Mouse (Mus musculus) kidney, postnatal 25 days (tissue): ENCODE data around the gene Evc.

Source experiments
- DNase-seq, 2 experiments: peaks; one replicate each; pipeline ENCODE4 v3.0.0; 2021; ENCODE audit warnings: mixed read lengths in 2 of 2

Evc gene

DNA sequence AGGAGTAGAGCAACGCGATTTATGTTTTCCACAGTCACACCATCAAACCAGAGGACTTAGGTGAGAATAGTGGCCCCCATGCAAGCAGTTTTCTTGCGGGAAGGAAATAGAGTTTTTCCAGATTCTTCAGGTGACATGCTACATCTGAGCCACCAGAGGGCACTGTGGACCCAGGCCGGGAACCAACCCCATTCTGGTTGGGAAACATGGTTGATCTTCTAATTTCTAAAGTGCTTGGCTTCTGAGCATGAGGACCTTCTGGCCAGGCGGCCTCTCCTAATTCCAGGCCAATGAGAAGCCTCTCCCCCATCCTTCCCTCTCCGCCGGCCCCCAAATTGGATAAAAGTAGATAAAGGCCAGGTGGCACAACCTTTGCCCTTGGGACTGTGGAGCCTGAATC is 38.3 kb downstream of the Evc start:
- DNase-seq = peak; percentile 40 to 43

DNA sequence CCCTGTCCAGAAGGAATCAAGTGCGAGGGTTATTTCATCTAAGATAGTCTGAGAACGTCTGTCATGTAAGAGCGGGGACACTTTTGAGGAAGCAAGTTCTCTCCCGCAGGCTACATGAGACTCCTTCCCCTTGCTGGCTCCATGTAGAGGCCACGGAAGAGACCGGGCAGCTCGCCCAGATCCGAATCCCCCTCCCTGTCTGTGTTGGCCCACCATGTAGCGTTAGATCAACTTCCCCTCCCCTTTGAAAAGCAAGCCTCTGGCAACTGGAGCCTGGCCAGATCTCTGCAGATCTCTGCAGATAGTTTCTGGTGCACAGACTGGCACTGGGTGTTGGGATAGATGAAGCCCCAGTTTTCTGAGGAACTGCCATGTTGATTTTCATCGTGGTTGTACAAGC is 40.0 kb downstream of the Evc start:
- DNase-seq = no peak

DNA sequence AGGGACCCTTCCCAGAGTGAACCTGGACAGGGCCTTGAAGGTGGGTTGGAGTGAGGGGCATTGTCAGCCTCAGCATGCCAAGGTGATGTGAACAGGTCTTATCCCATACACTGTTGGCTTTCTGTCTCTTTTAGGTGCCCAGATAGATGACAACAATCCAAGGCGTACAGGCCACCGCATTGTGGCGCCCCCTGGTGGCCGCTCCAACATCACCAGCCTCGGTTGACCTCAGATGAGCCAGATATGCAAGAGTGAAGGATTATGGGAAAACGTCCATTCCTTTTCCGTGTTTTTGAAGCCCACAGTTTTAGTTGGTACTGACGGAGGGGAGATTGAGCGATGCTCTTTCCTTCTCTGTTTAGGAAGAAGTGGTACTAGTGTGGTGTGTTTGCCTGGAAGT is 45.7 kb downstream of the Evc start:
- no peak for DNase-seq

DNA sequence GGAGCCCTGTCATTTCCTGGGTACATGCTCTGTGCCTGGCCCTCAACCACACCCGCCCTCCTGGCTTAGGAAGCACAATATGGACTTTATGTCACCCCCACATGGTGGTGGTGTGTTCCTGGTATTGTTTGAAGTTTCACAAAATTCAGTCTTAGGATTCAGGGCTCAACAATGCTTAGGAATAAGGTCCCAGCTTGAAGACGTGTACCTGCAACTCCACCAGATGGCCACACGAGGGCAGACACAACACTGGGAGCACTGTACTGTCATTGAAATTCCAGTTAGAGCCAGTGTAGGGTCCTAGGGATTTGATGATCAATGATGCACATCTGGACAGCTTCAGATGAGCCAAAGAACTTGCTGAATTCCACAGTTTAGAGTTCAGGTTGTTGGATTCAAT is 47.5 kb downstream of the Evc start:
- DNase-seq = peak in 1 of 2 experiments; percentile 52

DNA sequence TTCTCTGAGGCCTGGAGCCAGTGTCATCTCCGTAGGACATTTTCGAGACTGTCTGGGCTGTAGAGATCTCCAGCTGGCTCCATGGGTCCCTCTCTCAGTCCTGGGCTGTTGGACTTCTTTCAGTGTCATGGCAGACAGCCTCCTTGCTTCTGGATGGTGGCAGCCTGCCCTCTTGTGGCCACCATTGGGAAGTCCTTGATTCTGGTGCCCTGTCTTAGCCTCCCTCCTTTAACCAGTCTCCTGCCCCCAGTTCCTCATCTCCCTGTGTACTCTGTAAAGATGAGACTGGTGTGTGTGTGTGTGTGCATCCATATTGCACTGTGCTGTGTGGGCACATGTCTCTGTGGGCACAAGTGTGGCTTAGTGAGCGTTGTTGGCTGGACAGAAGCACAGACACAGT is 48.3 kb downstream of the Evc start:
- DNase-seq = peak in 1 of 2 experiments; percentile 38

DNA sequence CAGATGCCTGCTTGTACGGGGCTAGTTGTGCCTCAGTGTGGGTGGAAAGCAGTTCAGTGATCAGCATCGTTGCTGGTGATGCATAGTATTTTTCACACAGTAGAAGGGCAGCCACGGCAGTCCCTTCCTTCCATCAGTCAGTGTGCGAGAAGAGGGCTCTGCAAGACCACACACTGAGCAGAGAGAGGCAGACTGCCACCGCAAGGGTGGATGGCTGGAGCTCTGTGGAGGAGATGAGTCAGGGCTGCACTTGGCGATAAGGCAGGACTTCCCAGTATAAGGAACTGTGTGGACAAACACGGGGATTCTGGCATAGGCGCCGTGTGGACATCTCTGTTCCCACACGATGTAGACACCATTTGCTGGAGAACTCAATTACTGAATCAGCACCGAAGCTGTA is 55.7 kb downstream of the Evc start:
- DNase-seq = no peak

DNA sequence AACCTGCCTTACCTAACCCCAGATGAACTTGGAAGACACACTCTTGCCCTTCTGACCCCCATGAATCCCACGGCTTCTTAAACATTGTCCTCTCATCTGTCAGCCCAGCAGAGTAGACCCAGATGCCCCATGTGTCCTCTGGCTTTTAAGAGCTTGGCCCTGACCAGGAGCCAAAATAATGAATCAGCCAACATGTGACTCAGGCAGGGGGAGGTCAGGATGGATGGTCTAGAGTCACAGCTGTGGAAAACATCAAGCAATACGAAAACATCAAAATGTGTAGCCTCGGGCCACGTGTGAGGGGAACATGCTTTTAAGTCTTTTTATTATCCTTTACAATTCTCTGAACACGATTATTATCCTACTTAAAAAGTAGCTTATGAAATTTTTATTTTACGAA is 72.9 kb downstream of the Evc start:
- no peak for DNase-seq

DNA sequence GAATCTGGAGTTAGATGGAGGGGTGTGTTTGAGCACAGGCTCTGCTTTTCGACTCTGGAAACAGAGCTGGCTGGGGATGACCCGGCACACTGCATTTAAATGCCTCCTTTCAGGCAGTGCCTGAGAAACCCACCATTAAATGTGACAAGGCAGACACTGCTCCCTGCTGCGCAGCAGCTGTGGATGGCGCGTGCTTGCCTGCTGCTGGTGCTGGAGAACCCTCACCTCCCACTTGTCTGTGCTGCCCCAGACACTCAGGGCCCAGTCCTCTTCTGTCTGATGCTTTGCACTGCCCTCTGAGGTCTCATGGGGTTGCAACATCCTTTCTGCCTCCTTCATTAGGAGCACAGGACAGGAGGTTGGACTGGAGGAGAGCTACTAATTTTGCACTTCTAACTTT is 75.0 kb downstream of the Evc start:
- no peak for DNase-seq

DNA sequence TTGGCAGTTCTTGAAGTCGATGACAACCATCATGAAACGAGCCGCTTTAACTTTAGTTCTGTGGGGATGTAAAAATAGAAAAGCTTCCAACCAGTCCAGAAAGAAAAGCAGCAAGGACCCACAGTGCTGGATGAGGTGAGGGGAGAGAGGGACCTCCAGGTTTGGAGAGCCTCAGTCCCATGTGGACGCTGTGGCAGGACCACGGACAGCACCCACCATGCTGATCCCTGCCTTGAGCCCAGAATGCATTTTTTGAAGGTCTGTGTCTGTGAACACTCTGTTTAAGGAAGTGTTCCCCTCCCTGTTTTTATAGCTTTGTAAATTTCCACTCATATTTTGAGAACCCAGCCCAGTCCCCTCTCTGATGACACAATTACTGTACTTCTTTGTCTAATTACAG is 79.5 kb downstream of the Evc start:
- DNase-seq = peak in 1 of 2 experiments; percentile 55

DNA sequence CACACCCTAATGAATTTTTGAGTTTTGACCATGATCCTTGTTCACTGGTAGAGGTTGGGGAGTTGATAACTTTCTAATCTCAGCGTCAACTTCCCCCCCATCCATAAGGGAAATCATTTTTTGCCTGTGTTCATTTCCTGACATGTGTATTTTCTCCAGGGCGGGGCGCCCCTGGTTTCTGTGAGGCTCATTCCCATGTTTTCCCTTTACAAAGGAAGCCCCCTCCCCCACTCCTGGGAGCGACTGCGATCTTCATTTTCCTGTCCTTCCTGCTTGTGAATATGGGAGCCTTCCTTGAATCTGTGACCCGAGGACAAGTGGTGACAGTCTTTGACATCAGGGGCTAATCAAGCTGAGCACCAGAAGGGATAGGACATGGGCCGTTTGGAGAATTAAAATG is 79.9 kb downstream of the Evc start:
- DNase-seq = no peak

DNA sequence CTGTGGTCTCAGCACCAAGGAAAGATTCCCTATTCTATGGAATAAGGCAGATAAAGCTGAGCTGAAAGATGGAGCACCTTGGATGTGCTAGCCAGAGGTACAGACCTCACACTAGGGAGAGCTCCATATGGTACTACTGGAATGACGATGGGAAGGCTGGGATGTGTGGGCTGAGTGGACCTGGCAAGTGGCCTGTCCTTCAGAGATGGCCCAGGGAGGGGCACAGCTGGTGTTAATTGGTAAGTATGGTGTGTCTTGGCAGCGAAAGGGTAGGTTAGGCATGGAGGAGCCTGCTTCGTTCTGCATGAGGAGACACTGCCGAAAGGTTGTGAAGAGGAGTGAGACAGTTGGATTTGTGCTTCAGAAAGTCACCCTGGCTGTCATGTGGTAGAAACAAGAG is 82.2 kb downstream of the Evc start:
- no peak for DNase-seq

DNA sequence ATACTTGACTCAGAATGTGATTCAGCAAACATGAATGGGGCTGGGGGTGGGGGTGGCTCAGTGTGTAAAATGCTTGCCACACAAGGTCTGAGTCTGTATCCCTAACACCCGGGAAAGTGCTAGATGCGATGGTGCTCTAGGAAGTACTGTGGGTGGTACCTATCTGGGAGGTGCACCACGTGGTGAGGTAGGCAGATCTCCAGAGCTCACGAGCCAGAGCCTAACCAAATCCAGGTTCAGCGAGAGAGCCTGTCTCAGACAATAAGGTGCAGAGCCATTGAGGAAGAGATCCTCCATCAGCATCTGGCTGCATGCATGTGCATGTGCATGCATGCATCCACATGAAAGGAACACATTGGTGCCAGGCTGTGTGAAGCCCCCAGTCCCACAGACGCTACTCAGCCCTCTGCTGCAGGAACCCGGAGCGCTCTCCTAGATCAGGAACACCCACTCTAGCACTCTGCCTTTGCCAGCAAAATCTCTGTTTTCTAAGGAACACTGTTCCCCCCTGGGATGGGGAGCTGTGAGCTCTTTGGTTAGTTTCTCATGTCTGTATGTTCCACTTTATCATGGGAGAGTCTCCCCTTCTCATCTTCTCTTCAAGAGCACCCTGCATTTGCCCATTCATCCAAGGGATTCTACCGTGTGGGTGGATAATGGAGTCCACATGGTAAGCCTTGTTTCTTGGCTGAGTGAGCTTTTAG is 84.4 kb downstream of the Evc start:
- DNase-seq = no peak

DNA sequence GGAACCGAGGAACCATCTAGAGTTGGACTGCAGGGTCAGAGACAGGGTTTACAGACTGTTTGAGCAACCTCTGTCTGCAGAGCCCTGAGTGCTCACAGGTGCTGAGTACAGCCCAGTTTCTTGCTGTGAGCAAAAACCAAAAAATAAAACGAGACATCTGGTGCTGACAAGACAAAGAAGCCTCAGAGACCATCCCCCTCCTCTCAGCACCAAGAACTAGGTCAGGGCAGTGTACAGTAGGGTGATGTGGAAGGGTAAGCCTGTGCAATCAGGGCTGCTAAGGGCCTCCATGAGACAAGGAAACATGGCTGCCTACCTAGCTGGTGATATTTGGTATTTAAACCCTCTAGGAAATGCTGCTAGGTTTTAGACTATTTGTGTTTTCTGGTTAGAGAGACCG is 85.1 kb downstream of the Evc start:
- DNase-seq = no peak

DNA sequence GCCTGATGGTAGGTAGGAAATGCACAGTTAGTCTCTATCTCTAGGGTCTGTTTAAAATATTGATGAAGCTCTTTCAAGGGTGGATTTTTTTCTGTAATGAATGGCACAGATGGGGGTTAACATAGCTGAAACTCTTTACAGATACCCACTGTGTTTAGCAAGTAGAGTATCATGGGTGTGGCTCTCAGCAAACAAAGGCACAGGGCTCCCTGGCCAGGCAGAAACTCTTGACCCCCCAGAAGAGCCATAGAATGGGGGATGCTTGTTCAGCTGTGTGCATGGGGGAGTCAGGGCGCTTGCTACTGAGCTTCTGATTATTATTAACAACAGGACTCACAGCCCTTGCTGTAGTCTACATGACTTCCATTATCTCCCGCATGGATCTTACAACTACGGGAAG is 87.8 kb downstream of the Evc start:
- DNase-seq = no peak

DNA sequence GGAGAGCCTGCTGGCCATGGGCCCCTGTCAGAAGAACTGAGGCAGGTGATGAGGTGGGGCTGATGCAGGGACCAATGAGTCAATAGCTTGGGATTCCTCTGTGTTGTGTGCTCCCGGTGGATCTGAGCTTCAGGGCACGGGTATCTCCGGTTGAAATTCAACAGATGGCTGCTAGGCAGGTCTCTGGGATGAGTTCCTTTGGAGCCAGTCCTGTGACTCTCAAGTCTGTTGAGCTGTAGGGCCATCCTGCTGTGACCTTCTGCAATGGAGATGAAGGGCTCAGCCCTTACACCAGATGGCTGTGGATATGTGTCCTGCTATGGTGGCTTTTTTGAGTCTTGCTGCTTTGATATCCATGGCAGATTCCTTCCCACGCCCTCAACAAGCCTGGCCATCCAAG is 89.2 kb downstream of the Evc start:
- no peak for DNase-seq

DNA sequence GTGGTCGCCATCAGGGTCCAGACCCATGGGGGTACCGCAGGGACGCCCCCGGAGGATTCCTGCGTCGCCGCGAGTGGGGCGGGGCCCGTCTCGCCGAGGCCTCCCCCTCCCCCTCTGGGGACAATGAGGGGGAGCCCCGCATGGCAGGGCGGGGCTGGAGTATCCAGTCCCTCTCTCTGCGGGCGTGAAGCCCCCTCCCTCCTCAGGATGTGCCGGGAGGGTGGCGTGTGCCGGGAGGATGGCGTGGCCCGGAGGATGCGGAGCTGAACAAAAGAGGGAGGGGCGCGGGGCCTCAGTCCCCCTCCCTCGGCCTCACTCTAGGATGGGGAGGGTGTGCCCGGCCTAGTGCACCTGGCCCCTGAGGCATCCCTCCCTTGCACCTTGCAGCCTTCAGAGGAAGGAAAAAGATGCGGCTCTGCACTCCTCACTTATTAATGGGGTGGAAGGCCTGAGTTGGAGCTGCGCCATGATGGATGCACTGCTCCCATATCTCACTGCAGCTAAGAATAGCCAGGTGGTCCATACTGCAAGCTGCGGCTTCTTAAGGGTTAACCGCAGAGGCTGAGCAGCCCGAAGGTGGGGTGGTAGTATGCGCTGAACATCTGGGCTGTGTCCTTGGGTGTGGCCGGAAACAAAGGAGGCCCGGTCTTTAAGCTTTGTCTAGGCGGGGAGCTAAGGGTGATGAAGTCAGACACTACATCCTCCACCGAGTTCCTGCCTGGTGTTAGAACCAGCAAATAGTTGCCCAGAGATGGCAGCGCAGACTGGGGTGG is 90.4 kb downstream of the Evc start:
- no peak for DNase-seq

DNA sequence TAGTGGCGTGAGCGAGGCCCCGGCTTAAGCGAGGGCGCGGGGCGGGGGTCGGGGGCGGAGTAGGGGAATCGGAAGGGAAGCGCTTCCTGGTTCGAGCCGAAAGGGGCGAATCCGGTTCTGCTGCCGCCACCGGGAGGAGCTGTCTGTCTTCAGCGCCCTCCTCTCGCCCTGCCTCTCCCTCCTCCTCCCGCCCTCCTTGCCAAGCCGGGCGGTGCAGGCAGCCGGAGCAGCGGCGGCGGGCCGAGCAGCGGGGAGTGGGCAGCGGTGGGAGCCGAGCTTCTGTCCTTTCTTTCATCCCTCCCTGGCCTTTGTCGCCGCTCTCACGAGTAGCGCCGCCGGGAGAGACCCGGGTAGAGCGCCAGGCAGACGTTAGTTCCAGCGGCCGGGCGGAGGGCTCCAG is 91.0 kb downstream of the Evc start:
- no peak for DNase-seq

DNA sequence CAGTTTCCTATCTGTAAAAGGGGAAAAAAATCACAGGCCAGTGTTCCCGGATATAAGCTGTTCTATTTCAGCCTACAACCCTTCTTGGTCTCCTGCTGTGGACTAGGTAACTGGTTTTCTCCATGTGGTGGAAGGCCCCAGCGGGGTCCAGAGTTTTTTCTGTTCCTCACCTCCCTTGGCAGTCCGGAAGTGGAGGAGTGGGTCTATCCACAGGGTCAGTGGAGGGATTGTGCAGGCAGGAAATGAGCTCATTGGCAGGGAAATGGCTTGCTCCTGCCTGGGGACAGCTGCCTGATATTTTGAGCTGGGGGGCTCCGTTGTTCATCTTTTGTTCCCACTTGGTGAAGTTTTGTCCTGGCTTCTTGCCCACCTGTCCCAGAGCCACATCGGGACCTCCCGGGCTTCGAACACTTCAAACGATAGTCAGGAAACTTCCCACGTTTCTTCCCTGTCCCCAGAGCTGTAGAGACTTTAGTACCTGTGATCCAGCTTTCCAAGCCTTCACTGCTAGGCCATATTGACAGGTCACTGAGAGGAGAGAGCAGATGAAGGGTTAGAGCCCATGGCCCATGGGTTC is 91.9 kb downstream of the Evc start:
- DNase-seq = no peak

DNA sequence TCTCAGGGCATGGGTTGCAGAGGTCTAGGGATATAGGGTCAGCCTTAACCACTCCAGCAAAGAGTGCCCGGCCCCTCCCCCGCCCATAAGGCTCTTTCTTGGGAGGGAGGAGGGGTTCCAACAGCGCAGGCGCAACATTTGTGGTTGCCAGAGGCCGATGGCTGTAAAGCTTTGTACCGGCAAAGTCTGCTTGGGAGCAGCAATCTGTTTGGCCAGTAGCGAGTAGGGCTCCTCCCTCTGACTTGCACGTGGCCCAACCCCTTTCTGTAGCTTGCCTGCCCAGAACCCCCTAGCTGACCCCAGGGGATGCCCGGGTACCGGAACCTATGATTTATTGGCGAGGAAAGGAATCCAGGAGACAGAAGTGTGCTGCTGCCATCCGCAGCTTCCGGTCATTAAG is 92.5 kb downstream of the Evc start:
- DNase-seq = no peak

DNA sequence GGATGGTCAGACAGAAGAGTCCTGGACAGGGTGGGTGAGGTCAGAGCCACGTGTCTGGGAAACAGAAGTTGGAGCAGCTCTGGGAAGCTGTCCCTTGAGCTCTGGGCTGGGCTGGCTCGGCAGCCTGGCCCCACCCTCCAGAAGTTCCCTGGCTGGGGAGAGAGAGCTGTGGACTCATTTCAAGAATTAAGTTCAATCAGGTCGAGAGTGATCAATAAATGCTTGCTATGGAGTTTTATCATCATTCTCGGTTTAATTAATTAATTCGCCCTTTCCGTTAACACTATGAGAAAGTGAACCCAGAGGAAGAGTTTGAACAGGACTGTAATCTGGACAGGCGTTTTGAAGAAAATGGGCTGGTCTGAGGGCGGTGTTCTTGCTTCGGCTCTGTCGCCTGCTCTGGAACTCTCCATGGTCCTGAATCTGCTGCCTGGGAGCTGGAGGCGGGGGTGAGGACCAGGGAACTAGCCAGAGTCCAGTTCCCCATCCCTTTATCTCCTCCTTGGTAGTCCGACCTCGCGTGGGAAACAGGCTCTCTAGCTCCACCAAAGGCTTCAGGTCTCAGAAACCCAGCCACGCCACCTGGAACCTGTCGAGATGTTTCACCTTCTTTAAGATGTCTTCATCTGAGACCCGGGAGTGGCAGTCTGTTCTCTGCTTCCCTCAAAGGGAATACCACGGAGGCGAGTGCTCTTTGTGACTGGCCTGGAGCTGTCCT is 93.4 kb downstream of the Evc start:
- DNase-seq = peak; percentile 68 to 79

DNA sequence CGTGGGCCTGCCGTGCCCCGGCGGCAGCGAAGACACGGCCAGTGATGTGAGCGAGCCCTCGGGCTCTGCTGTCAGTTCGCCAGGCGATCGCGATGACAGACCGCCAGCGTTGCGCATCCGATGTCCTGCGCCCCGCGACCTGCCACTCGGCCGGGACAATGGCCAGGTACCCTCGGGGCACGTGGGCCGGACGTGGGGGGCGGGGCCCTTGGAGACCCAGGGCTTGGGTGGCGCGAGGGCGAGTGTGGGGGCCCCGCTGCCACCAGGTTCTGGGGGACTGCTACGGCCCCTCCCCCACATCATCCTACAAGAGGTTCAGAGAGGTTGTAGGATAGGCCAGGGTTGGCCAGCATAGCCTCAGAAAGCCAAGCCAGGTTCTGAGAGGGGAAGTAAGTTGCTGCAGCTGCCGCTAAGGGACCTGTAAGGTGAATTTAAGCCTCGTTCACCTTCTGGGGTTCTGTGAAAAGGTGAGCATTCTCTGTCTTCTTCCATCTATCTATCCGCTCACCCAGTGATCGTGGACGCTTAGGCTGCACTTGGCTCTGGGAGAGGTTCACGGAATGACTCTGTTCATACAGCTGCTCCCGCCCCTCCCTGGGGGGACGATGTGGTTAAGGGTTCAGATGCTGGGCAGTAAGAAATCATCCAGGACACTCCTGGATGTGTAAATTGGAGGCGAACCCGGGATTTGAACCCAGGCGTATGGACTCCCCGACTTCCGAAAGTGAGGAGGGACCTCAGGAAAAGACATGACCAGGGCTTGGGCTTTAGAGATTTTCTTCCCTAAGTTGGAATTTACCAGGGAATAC is 94.1 kb downstream of the Evc start:
- DNase-seq = no peak

DNA sequence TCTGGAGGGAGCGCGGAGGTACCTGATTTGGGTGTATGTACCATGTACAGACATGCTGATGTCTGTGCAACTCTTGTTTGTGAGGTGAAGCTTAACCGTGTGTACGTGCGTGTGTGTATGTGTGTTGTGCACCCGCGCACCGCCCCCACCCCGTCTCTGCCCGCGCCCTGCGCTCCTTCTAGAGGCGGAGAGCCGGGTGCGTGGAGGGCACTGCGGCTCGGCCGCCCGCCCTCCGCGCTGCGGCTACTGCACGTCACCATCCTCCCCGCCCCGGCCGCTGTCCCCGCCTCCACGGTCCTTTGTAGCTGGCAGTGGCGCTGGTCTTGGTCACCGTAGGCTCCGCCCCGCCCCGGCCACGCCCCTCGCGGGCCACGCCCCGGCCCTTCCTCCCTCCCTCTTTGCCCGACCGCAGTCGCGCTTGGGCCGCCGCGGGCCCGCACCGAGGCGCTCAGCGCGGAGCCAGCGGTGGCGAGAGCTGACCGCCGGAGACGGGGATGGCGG is 95.0 kb downstream of the Evc start, which contains the start of gene Crmp1:
Crmp1 (plus strand) TSS at position 290 of the 501 bp plus-strand sequence.
- no peak for DNase-seq
